18 mouse cellular contexts compared by ENCODE assay signal in the genomic region with DNA sequence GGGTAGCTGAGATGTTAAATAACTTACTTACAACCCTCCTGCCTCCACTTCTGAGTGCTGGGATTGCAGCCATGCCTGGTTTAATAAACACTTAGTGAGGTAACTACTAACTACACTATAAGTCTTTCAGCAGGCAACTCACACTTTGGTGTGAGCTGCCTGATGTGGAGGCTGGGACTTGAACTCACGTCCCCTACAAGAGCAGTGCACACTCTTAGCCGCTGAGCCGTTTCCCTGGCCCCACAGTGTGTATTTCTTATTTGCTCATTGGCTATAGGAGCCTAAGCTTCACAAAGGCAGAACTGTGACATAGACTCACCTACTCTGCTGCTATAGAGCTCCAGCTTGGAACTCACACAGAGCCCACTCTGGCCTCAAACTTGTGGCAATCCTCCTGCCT. TPM values are rescaled to one million over a fixed set of nuclear protein-coding genes. Genes with fewer than 3 reads are reported as not detected.
DNase-seq lines count a peak whose midpoint lies in the region; ATAC-seq and TF ChIP-seq lines count a peak whose summit lies in the region.
"Had no signal": no experiment of that assay in that cellular context is flagged by ENCODE, and none has a peak within 500 bp of the region (broad histone marks: within the 10 kb centered on the region; RNA-seq: fewer than 3 reads in every experiment).

No protein-coding gene starts in this region.

- 85% methylated on average over 3 of the region's 3 CpGs for WGBS in intestine, postnatal 0 days
- 41% methylated on average over 3 of the region's 3 CpGs for WGBS in liver, embryonic 16.5 days (ENCODE audit: insufficient replicate concordance)
- 90% methylated on average over 3 of the region's 3 CpGs for WGBS in lung, adult 2 months

- peak overlapping the region; percentile 99 for H3K27ac ChIP-seq in layer of hippocampus, adult 2 months
- no peak overlapping the region for H3K27ac ChIP-seq in intestine, postnatal 0 days (ENCODE audit: low read depth, low read length)
- peak overlapping the region; percentile 94 for H3K27ac ChIP-seq in liver, embryonic 16.5 days (ENCODE audit: low read length)
- H3K27ac ChIP-seq: gastrocnemius, adult 2 months; limb, embryonic 10.5 days had no signal

- no peaks in the 10 kb centered on the region; the same call in none of the 2 replicates for H3K4me1 ChIP-seq in intestine, postnatal 0 days (replicated peaks; ENCODE audit: control insufficient read depth, insufficient read depth, low read length)
- H3K4me1 ChIP-seq in liver, embryonic 16.5 days (ENCODE audit: control insufficient read depth, low read depth, low read length) = peaks cover 55% of the 10 kb centered on the region
- H3K4me1 ChIP-seq in lung, adult 2 months (ENCODE audit: control insufficient read depth, insufficient read depth, low read length) = peaks cover 3% of the 10 kb centered on the region; the same call in 1 of the 2 replicates

- H3K27me3 ChIP-seq in intestine, postnatal 0 days (replicated peaks; ENCODE audit: control insufficient read depth, insufficient read depth, low read length) = no peaks in the 10 kb centered on the region
- H3K27me3 ChIP-seq in liver, embryonic 16.5 days (ENCODE audit: control insufficient read depth, insufficient read depth, low read depth, low read length) = no peaks in the 10 kb centered on the region

- H3K4me2 ChIP-seq in intestine, postnatal 0 days (replicated peaks; ENCODE audit: low read depth) = 0 out of 2 replicates have a peak overlapping the region, but pooled peaks have one; percentile 75
- peak overlapping the region; percentile 81 for H3K4me2 ChIP-seq in liver, embryonic 16.5 days (ENCODE audit: low read depth, low read length)

- H3K9me3 ChIP-seq in intestine, postnatal 0 days (ENCODE audit: control insufficient read depth) = no peaks in the 10 kb centered on the region
- H3K9me3 ChIP-seq in liver, embryonic 16.5 days (replicated peaks; ENCODE audit: control insufficient read depth, low read length) = no peaks in the 10 kb centered on the region
- H3K9me3 ChIP-seq: limb, embryonic 10.5 days had no signal

- ATAC-seq in intestine, postnatal 0 days = no peak
- no peak for ATAC-seq in liver, embryonic 16.5 days (ENCODE audit: low read depth)
- ATAC-seq: forebrain, postnatal 0 days; midbrain, embryonic 16.5 days had no signal

- no peak for TF ChIP-seq CTCF in layer of hippocampus, adult 2 months (conservative IDR thresholded peaks at IDR 0.05)
- no peak for TF ChIP-seq CTCF in intestine, postnatal 0 days (IDR thresholded peaks at IDR 0.05; ENCODE audit: low read depth)
- no peak for TF ChIP-seq CTCF in lung, adult 2 months (IDR thresholded peaks at IDR 0.05; ENCODE audit: insufficient read depth, low read length)

- no peak for TF ChIP-seq POLR2A in lung, adult 2 months (IDR thresholded peaks at IDR 0.05; ENCODE audit: borderline replicate concordance, extremely low read depth, low read depth, low read length)

- H3K9ac ChIP-seq in intestine, postnatal 0 days (ENCODE audit: low read depth, low read length) = no peak overlapping the region
- peak overlapping the region; percentile 93 for H3K9ac ChIP-seq in liver, embryonic 16.5 days (ENCODE audit: low read depth, low read length)
- H3K9ac ChIP-seq: forebrain, postnatal 0 days had no signal

- DNase-seq in layer of hippocampus, adult 2 months (ENCODE audit: low spot score in 2 of 2) = no peak
- DNase-seq in layer of hippocampus, postnatal 10 days (ENCODE audit: low spot score in 2 of 2) = no peak
- DNase-seq in c-Kit-positive CD71-positive TER-119-negative erythroid progenitor cells, embryonic 14.5 days (ENCODE audit: low read depth) = peak; percentile 53
- DNase-seq in lung, adult 2 months = no peak
- DNase-seq in cerebellum, adult 8-10 months = no peak
- DNase-seq: adrenal gland, postnatal 36 days; forebrain, postnatal 0 days; gastrocnemius, adult 2 months; heart, postnatal 4 days had no signal

- no peaks in the 10 kb centered on the region for H3K36me3 ChIP-seq in intestine, postnatal 0 days (ENCODE audit: control insufficient read depth, insufficient read depth)
- H3K36me3 ChIP-seq in liver, embryonic 16.5 days (ENCODE audit: control insufficient read depth, insufficient read depth) = peaks cover 16% of the 10 kb centered on the region
- H3K36me3 ChIP-seq: limb, embryonic 10.5 days had no signal

- H3K4me3 ChIP-seq in layer of hippocampus, adult 2 months = no peak overlapping the region
- no peak overlapping the region for H3K4me3 ChIP-seq in intestine, postnatal 0 days (ENCODE audit: low read depth, low read length)
- H3K4me3 ChIP-seq in liver, embryonic 16.5 days (ENCODE audit: low read depth, low read length) = peak overlapping the region; percentile 90
- H3K4me3 ChIP-seq in lung, adult 2 months (replicated peaks; ENCODE audit: extremely low read depth, low read depth, low read length) = no peak overlapping the region
- H3K4me3 ChIP-seq: gastrocnemius, adult 2 months; limb, embryonic 10.5 days had no signal

RNA-seq across cellular contexts. Expression of gene Fam234b, which starts 31.5 kb away (rescaled TPM):
- 100 to 1,000 TPM; 161 to 166 TPM for total RNA-seq in layer of hippocampus, adult 2 months (2021)
- 100 to 1,000 TPM; 112 to 127 TPM for total RNA-seq in layer of hippocampus, postnatal 10 days (2021)
- 20.9 and 21.7 TPM in 2 replicates for polyA plus RNA-seq in intestine, postnatal 0 days (2015; fragmentation: Nextera tagmentation; extraction: Ambion mirVana)
- polyA plus RNA-seq in liver, embryonic 16.5 days (2015; fragmentation: Nextera tagmentation; extraction: Ambion mirVana) = 31.7 and 33.8 TPM in 2 replicates
- polyA plus RNA-seq in lung, adult 2 months (2012; rRNA removed) = 6.3 and 9.2 TPM in 2 replicates

RNA-seq across cellular contexts. Expression of gene Hebp1, which starts 31.6 kb away (rescaled TPM):
- 10 to 100 TPM; 74.1 to 79.1 TPM for total RNA-seq in layer of hippocampus, adult 2 months (2021)
- 10 to 100 TPM; 44.2 to 44.6 TPM for total RNA-seq in layer of hippocampus, postnatal 10 days (2021)
- 62.8 and 78.9 TPM in 2 replicates for polyA plus RNA-seq in intestine, postnatal 0 days (2015; fragmentation: Nextera tagmentation; extraction: Ambion mirVana)
- polyA plus RNA-seq in liver, embryonic 16.5 days (2015; fragmentation: Nextera tagmentation; extraction: Ambion mirVana) = 133 and 134 TPM in 2 replicates
- 15.4 and 33.8 TPM in 2 replicates for polyA plus RNA-seq in lung, adult 2 months (2012; rRNA removed)

RNA-seq across cellular contexts. Expression of gene Gprc5d, which starts 48.2 kb away (rescaled TPM):
- not detected for total RNA-seq in layer of hippocampus, adult 2 months (2021)
- not detected for total RNA-seq in layer of hippocampus, postnatal 10 days (2021)
- polyA plus RNA-seq in intestine, postnatal 0 days (2015; fragmentation: Nextera tagmentation; extraction: Ambion mirVana) = not detected in 2 replicates
- polyA plus RNA-seq in liver, embryonic 16.5 days (2015; fragmentation: Nextera tagmentation; extraction: Ambion mirVana) = 0.08 and 0.11 TPM in 2 replicates
- 0.17 TPM in 1 of 2 replicates, not detected in the other for polyA plus RNA-seq in lung, adult 2 months (2012; rRNA removed)
- total RNA-seq: adrenal gland, postnatal 36 days; forebrain, postnatal 0 days; gastrocnemius, adult 2 months; heart, adult 8-10 months; megakaryocyte progenitor cell, adult 5-6 weeks had no signal
- polyA plus RNA-seq: embryonic facial prominence, embryonic 11.5 days; kidney, embryonic 16.5 days; limb, embryonic 10.5 days; lung, embryonic 16.5 days; midbrain, embryonic 16.5 days had no signal
